Mouse (Mus musculus): ENCODE measurements around the gene Cdh23.

GRCm38 (mm10) chr10:60432679-60433078, 263.6 kb downstream of the Cdh23 start:
- TF ChIP-seq CTCF (IDR thresholded peaks at IDR 0.05; ENCODE audit: control insufficient read depth, insufficient read depth, insufficient read length) (no peak), MYOG (IDR thresholded peaks at IDR 0.05; ENCODE audit: control insufficient read depth, extremely low read depth, insufficient read length) (no peak), MAX (IDR thresholded peaks at IDR 0.05) (no peak), USF1 (IDR thresholded peaks at IDR 0.05; ENCODE audit: low read depth) (no peak), CEBPB (IDR thresholded peaks at IDR 0.05; ENCODE audit: low read depth) (no peak), MYOD1 (IDR thresholded peaks at IDR 0.05; ENCODE audit: control insufficient read depth, insufficient read length, low read depth) (no peak), FOSL1 (IDR thresholded peaks at IDR 0.05; ENCODE audit: insufficient read depth, low read length, poor library complexity, severe bottlenecking) (no peak)

Data from C2C12 (cell line).